Mouse (Mus musculus) liver, embryonic 15.5 days (tissue): ENCODE results near the gene Slc38a8. TPM values are rescaled to one million over a fixed set of nuclear protein-coding genes. Genes with fewer than 3 reads are reported as not detected.

Experiments used
- polyA plus RNA-seq: library from polyadenylated mRNA; unstranded; fragments of >200 nt; fragmentation: Nextera tagmentation; extraction: Ambion mirVana; gene quantifications from 2 replicates; pipeline ENCODE4 v1.2.1, GENCODE M21; 2015

Gene Slc38a8
- polyA plus RNA-seq, 1 experiment from 2014 or later: not detected

Other genes with a start within 250 kb of the Slc38a8 start
- 80.0 and 82.2 TPM in 2 replicates for gene Hsbp1, start 157.2 kb downstream of the Slc38a8 start, polyA plus RNA-seq
- gene Mlycd, start 106.8 kb downstream of the Slc38a8 start, polyA plus RNA-seq: 11.5 and 12.4 TPM in 2 replicates
- gene Osgin1, start 67.6 kb downstream of the Slc38a8 start, polyA plus RNA-seq: 41.2 and 49.7 TPM in 2 replicates
- gene Necab2, start 55.0 kb downstream of the Slc38a8 start, polyA plus RNA-seq: not detected in 2 replicates
- gene Mbtps1, start 57.0 kb upstream of the Slc38a8 start, polyA plus RNA-seq: 24.7 and 26.3 TPM in 2 replicates
- gene Hsdl1, start 73.5 kb upstream of the Slc38a8 start, polyA plus RNA-seq: 16.5 and 18.1 TPM in 2 replicates
- gene Dnaaf1, start 73.5 kb upstream of the Slc38a8 start, polyA plus RNA-seq: 0.05 and 0.08 TPM in 2 replicates
- 5.4 and 7.4 TPM in 2 replicates for gene Taf1c, start 103.5 kb upstream of the Slc38a8 start, polyA plus RNA-seq
- not detected in 2 replicates for gene Adad2, start 111.0 kb upstream of the Slc38a8 start, polyA plus RNA-seq
- gene Kcng4, start 134.0 kb upstream of the Slc38a8 start, polyA plus RNA-seq: not detected in 2 replicates
- gene Wfdc1, start 164.7 kb upstream of the Slc38a8 start, polyA plus RNA-seq: 2.2 and 2.5 TPM in 2 replicates
- gene Atp2c2, start 198.3 kb upstream of the Slc38a8 start, polyA plus RNA-seq: 0.09 and 0.12 TPM in 2 replicates